ENCODE assay signal across 17 mouse cellular contexts in genomic region chr12:69895046-69895445, GRCm38 (mm10). TPM values are rescaled to one million over a fixed set of nuclear protein-coding genes. Genes with fewer than 3 reads are reported as not detected.
DNase-seq lines count a peak whose midpoint lies in the region; ATAC-seq and TF ChIP-seq lines count a peak whose summit lies in the region.
"Had no signal": no experiment of that assay in that cellular context is flagged by ENCODE, and none has a peak within 500 bp of the region (broad histone marks: within the 10 kb centered on the region; RNA-seq: fewer than 3 reads in every experiment).

No protein-coding gene starts in this region.

- no peak for TF ChIP-seq CTCF in hindbrain, postnatal 0 days (IDR thresholded peaks at IDR 0.05; ENCODE audit: low read depth)

- no peaks in the 10 kb centered on the region for H3K9me3 ChIP-seq in hindbrain, embryonic 12.5 days (replicated peaks)
- H3K9me3 ChIP-seq in hindbrain, postnatal 0 days (ENCODE audit: low read length), result no peaks in the 10 kb centered on the region
- no peaks in the 10 kb centered on the region for H3K9me3 ChIP-seq in midbrain, embryonic 15.5 days
- H3K9me3 ChIP-seq in midbrain, embryonic 10.5 days (replicated peaks), result no peaks in the 10 kb centered on the region
- no peaks in the 10 kb centered on the region for H3K9me3 ChIP-seq in neural tube, embryonic 13.5 days
- H3K9me3 ChIP-seq: embryonic facial prominence, embryonic 12.5 days; hindbrain, embryonic 10.5 days had no signal

- peaks cover 17% of the 10 kb centered on the region for H3K4me1 ChIP-seq in hindbrain, embryonic 12.5 days
- H3K4me1 ChIP-seq in hindbrain, postnatal 0 days (ENCODE audit: insufficient read depth, low read length), result peaks cover 12% of the 10 kb centered on the region; the same call in 1 of the 2 replicates
- H3K4me1 ChIP-seq in midbrain, embryonic 15.5 days, result peaks cover 22% of the 10 kb centered on the region
- peaks cover 27% of the 10 kb centered on the region for H3K4me1 ChIP-seq in midbrain, embryonic 10.5 days
- peaks cover 34% of the 10 kb centered on the region for H3K4me1 ChIP-seq in neural tube, embryonic 13.5 days (replicated peaks)

- no peaks in the 10 kb centered on the region for H3K27me3 ChIP-seq in hindbrain, embryonic 12.5 days
- no peaks in the 10 kb centered on the region for H3K27me3 ChIP-seq in hindbrain, postnatal 0 days (ENCODE audit: insufficient read depth, low read length)
- H3K27me3 ChIP-seq in midbrain, embryonic 15.5 days (replicated peaks), result no peaks in the 10 kb centered on the region
- H3K27me3 ChIP-seq in midbrain, embryonic 10.5 days (ENCODE audit: low read depth, poor library complexity, severe bottlenecking), result peaks cover 5% of the 10 kb centered on the region; the same call in 1 of the 2 replicates
- no peaks in the 10 kb centered on the region for H3K27me3 ChIP-seq in neural tube, embryonic 13.5 days
- H3K27me3 ChIP-seq: CH12.LX; embryonic facial prominence, embryonic 12.5 days had no signal

- 0 out of 2 replicates have a peak overlapping the region, but pooled peaks have one; percentile 0 for H3K27ac ChIP-seq in hindbrain, embryonic 12.5 days
- no peak overlapping the region for H3K27ac ChIP-seq in hindbrain, postnatal 0 days
- H3K27ac ChIP-seq in midbrain, embryonic 15.5 days, result 0 out of 2 replicates have a peak overlapping the region, but pooled peaks have one; percentile 25
- no peak overlapping the region for H3K27ac ChIP-seq in midbrain, embryonic 10.5 days (replicated peaks)
- peak overlapping the region; percentile 59 for H3K27ac ChIP-seq in neural tube, embryonic 13.5 days (replicated peaks)
- H3K27ac ChIP-seq: embryonic facial prominence, embryonic 12.5 days; hindbrain, embryonic 10.5 days had no signal

- peak; percentile 55 for DNase-seq in embryo, embryonic 10 days (ENCODE audit: low spot score)
- DNase-seq in embryo, embryonic 9.5 days (ENCODE audit: extremely low spot score), result no peak
- DNase-seq in hindbrain, postnatal 0 days (ENCODE audit: low spot score), result no peak
- no peak for DNase-seq in midbrain, embryonic 10.5 days (ENCODE audit: low spot score)
- no peak for DNase-seq in urinary bladder, adult 18-20 months (ENCODE audit: low spot score in 2 of 2)
- DNase-seq: adrenal gland, postnatal 36 days; cerebellum, postnatal 10 days; kidney, adult 11 months; kidney, postnatal 4 days; retina, postnatal 1 day; thymus, postnatal 36 days had no signal

- no peak for ATAC-seq in hindbrain, embryonic 12.5 days (ENCODE audit: low FRiP score)
- ATAC-seq in hindbrain, postnatal 0 days, result no peak
- no peak for ATAC-seq in midbrain, embryonic 15.5 days (replicated peaks)
- ATAC-seq in neural tube, embryonic 13.5 days (ENCODE audit: low read depth), result no peak

- no peak overlapping the region for H3K9ac ChIP-seq in hindbrain, embryonic 12.5 days
- H3K9ac ChIP-seq in hindbrain, postnatal 0 days (replicated peaks; ENCODE audit: low read length), result no peak overlapping the region
- H3K9ac ChIP-seq in midbrain, embryonic 15.5 days, result no peak overlapping the region
- H3K9ac ChIP-seq in neural tube, embryonic 13.5 days, result 0 out of 2 replicates have a peak overlapping the region, but pooled peaks have one; percentile 3
- H3K9ac ChIP-seq: embryonic facial prominence, embryonic 12.5 days had no signal

- no peaks in the 10 kb centered on the region for H3K36me3 ChIP-seq in hindbrain, embryonic 12.5 days
- H3K36me3 ChIP-seq in hindbrain, postnatal 0 days (ENCODE audit: insufficient read depth, low read length), result no peaks in the 10 kb centered on the region
- no peaks in the 10 kb centered on the region for H3K36me3 ChIP-seq in midbrain, embryonic 15.5 days (replicated peaks)
- H3K36me3 ChIP-seq in midbrain, embryonic 10.5 days, result no peaks in the 10 kb centered on the region
- H3K36me3 ChIP-seq in neural tube, embryonic 13.5 days, result no peaks in the 10 kb centered on the region
- H3K36me3 ChIP-seq: hindbrain, embryonic 10.5 days had no signal

- WGBS in hindbrain, embryonic 12.5 days, result 47% methylated on average over 2 of the region's 2 CpGs
- WGBS in hindbrain, postnatal 0 days, result 61% methylated on average over 2 of the region's 2 CpGs
- WGBS in midbrain, embryonic 15.5 days, result 61% methylated on average over 2 of the region's 2 CpGs
- 78% methylated on average over 2 of the region's 2 CpGs for WGBS in midbrain, embryonic 10.5 days
- WGBS in neural tube, embryonic 13.5 days, result 16% methylated on average over 2 of the region's 2 CpGs

- H3K4me3 ChIP-seq in hindbrain, embryonic 12.5 days, result no peak overlapping the region
- no peak overlapping the region for H3K4me3 ChIP-seq in hindbrain, postnatal 0 days (ENCODE audit: low read length)
- no peak overlapping the region for H3K4me3 ChIP-seq in midbrain, embryonic 15.5 days
- H3K4me3 ChIP-seq in midbrain, embryonic 10.5 days, result no peak overlapping the region
- no peak overlapping the region for H3K4me3 ChIP-seq in neural tube, embryonic 13.5 days
- H3K4me3 ChIP-seq: embryonic facial prominence, embryonic 12.5 days; hindbrain, embryonic 10.5 days had no signal

- H3K4me2 ChIP-seq in hindbrain, embryonic 12.5 days (replicated peaks), result no peak overlapping the region
- no peak overlapping the region for H3K4me2 ChIP-seq in hindbrain, postnatal 0 days (ENCODE audit: low read depth, low read length)
- no peak overlapping the region for H3K4me2 ChIP-seq in midbrain, embryonic 15.5 days
- H3K4me2 ChIP-seq in neural tube, embryonic 13.5 days, result no peak overlapping the region
- H3K4me2 ChIP-seq: embryonic facial prominence, embryonic 12.5 days had no signal

RNA-seq across cellular contexts. Expression of gene Map4k5, which starts 2.0 kb away (rescaled TPM):
- 42.9 and 44.7 TPM in 2 replicates for polyA plus RNA-seq in hindbrain, embryonic 12.5 days (2016; fragmentation: Nextera tagmentation; extraction: Ambion mirVana)
- total RNA-seq in hindbrain, postnatal 0 days (2014; rRNA removed), result 30.9 and 32.3 TPM in 2 replicates
- polyA plus RNA-seq in hindbrain, postnatal 0 days (2015; fragmentation: Nextera tagmentation; extraction: Ambion mirVana), result 17.1 and 19.5 TPM in 2 replicates
- polyA plus RNA-seq in midbrain, embryonic 15.5 days (2015; fragmentation: Nextera tagmentation; extraction: Ambion mirVana), result 28.2 and 31.6 TPM in 2 replicates
- 22.1 and 23.5 TPM in 2 replicates for polyA plus RNA-seq in midbrain, embryonic 10.5 days (2016; fragmentation: Nextera tagmentation; extraction: Ambion mirVana)
- 30.7 and 33.4 TPM in 2 replicates for polyA plus RNA-seq in neural tube, embryonic 13.5 days (2015; fragmentation: Nextera tagmentation; extraction: Ambion mirVana)

RNA-seq across cellular contexts. Expression of gene Atl1, which starts 2.6 kb away (rescaled TPM):
- 71.5 and 77.7 TPM in 2 replicates for polyA plus RNA-seq in hindbrain, embryonic 12.5 days (2016; fragmentation: Nextera tagmentation; extraction: Ambion mirVana)
- 130 and 143 TPM in 2 replicates for total RNA-seq in hindbrain, postnatal 0 days (2014; rRNA removed)
- polyA plus RNA-seq in hindbrain, postnatal 0 days (2015; fragmentation: Nextera tagmentation; extraction: Ambion mirVana), result 145 and 151 TPM in 2 replicates
- 144 and 167 TPM in 2 replicates for polyA plus RNA-seq in midbrain, embryonic 15.5 days (2015; fragmentation: Nextera tagmentation; extraction: Ambion mirVana)
- 22.1 and 35.0 TPM in 2 replicates for polyA plus RNA-seq in midbrain, embryonic 10.5 days (2016; fragmentation: Nextera tagmentation; extraction: Ambion mirVana)
- polyA plus RNA-seq in neural tube, embryonic 13.5 days (2015; fragmentation: Nextera tagmentation; extraction: Ambion mirVana), result 111 and 115 TPM in 2 replicates

Comparison
In these comparisons a context has a peak if more than half of its experiments do, and no peak if none do; other contexts are left out.
1. H3K27ac ChIP-seq: peak in hindbrain, embryonic 12.5 days (single experiment), midbrain, embryonic 15.5 days (single experiment) and neural tube, embryonic 13.5 days (single experiment); none in hindbrain, postnatal 0 days (single experiment) and midbrain, embryonic 10.5 days (single experiment).